Mouse (Mus musculus): Measurements from ENCODE around the gene Gm10065. TPM values are rescaled to one million over a fixed set of nuclear protein-coding genes. Genes with fewer than 3 reads are reported as not detected.
A peak's percentile ranks its signal among the peaks of the same experiment; 100 is the strongest.

The Gm10065 gene
- total RNA-seq, 2 experiments from 2014 or later = not detected

GRCm38 (mm10) chr13:21441207-21441572, 38.1 kb downstream of the Gm10065 start:
- intact Hi-C loops (cut with DNase I) = no loop called here
- DNase-seq (ENCODE audit: low spot score in 2 of 2) = no peak

- peak; percentile 70 to 80 for DNase-seq (ENCODE audit: low spot score in 2 of 2)
- intact Hi-C loops (cut with DNase I) = no loop called here
Observed at GRCm38 (mm10) chr13:21440503-21441206, 38.6 kb downstream of the Gm10065 start, which contains the start of gene Pgbd1. TSS of gene Pgbd1 (minus strand) at chr13:21441058.

- intact Hi-C loops (cut with DNase I) = no loop called here
- DNase-seq (ENCODE audit: low spot score in 2 of 2) = no peak
Observed at GRCm38 (mm10) chr13:21435476-21435875, 43.8 kb downstream of the Gm10065 start.

Small RNA genes within 50 kb of the gene (microRNA-seq; reads per million reads assigned to microRNA genes)
- 0 reads per million in 2 experiments for gene Mir1896

Other genes starting within 250 kb of the Gm10065 start
- not detected for gene Gpx5, start 186.7 kb downstream of the Gm10065 start, total RNA-seq (2021)
- gene Gpx6, start 167.3 kb downstream of the Gm10065 start, total RNA-seq (2021) = under 1 TPM in 1 of 2 experiments, not detected in 1; 0.30 TPM
- gene Olfr1367, start 132.5 kb downstream of the Gm10065 start, total RNA-seq (2021) = not detected
- gene Zscan12, start 116.6 kb downstream of the Gm10065 start, total RNA-seq (2021) = 1 to 10 TPM; 6.9 to 7.7 TPM
- gene Zkscan3, start 76.7 kb downstream of the Gm10065 start, total RNA-seq (2021) = 10 to 100 TPM; 38.3 to 40.1 TPM
- gene Pgbd1, start 38.4 kb downstream of the Gm10065 start, total RNA-seq (2021) = 1 to 10 TPM; 1.3 to 1.8 TPM
- 10 to 100 TPM; 33.9 to 39.7 TPM for gene Zscan26, start 25.7 kb downstream of the Gm10065 start, total RNA-seq (2021)
- 1 to 10 TPM in 1 of 2 experiments, under 1 TPM in 1; 0.76 to 1.3 TPM for gene Nkapl, start 10.9 kb downstream of the Gm10065 start, total RNA-seq (2021)
- 1 to 10 TPM; 7.2 to 7.3 TPM for gene Zkscan4, start 534 bp downstream of the Gm10065 start, total RNA-seq (2021)
- gene AK157302, start 15.8 kb upstream of the Gm10065 start, total RNA-seq (2021) = 10 to 100 TPM; 18.1 to 19.7 TPM
- gene Gm11273, start 22.0 kb upstream of the Gm10065 start, total RNA-seq (2021) = 10 to 100 TPM; 59.6 to 63.4 TPM
- gene Zkscan8, start 51.7 kb upstream of the Gm10065 start, total RNA-seq (2021) = 10 to 100 TPM; 12.7 to 13.2 TPM
- gene Olfr1366, start 63.4 kb upstream of the Gm10065 start, total RNA-seq (2021) = not detected
- not detected for gene Olfr1535, start 80.5 kb upstream of the Gm10065 start, total RNA-seq (2021)
- gene Olfr1364, start 102.3 kb upstream of the Gm10065 start, total RNA-seq (2021) = not detected
- not detected for gene Olfr1362, start 134.6 kb upstream of the Gm10065 start, total RNA-seq (2021)
- not detected for gene Olfr11, start 163.1 kb upstream of the Gm10065 start, total RNA-seq (2021)
- gene Olfr1361, start 183.9 kb upstream of the Gm10065 start, total RNA-seq (2021) = not detected
- gene Olfr1360, start 198.0 kb upstream of the Gm10065 start, total RNA-seq (2021) = not detected
- gene Olfr1359, start 218.7 kb upstream of the Gm10065 start, total RNA-seq (2021) = not detected
- gene Hist1h2bl, start 236.7 kb upstream of the Gm10065 start, total RNA-seq (2021) = 10 to 100 TPM; 37.3 to 37.9 TPM
- gene Hist1h2ai, start 237.0 kb upstream of the Gm10065 start, total RNA-seq (2021) = 10 to 100 TPM; 17.2 to 25.6 TPM
- gene Hist1h3h, start 238.2 kb upstream of the Gm10065 start, total RNA-seq (2021) = 10 to 100 TPM; 46.6 to 56.8 TPM
- 1 to 10 TPM; 4.9 to 7.8 TPM for gene Hist1h2bm, start 242.6 kb upstream of the Gm10065 start, total RNA-seq (2021)

All from left cerebral cortex, postnatal 14 days (tissue).